Comparison of ENCODE assay signal across 8 mouse cellular contexts in the genomic region with DNA sequence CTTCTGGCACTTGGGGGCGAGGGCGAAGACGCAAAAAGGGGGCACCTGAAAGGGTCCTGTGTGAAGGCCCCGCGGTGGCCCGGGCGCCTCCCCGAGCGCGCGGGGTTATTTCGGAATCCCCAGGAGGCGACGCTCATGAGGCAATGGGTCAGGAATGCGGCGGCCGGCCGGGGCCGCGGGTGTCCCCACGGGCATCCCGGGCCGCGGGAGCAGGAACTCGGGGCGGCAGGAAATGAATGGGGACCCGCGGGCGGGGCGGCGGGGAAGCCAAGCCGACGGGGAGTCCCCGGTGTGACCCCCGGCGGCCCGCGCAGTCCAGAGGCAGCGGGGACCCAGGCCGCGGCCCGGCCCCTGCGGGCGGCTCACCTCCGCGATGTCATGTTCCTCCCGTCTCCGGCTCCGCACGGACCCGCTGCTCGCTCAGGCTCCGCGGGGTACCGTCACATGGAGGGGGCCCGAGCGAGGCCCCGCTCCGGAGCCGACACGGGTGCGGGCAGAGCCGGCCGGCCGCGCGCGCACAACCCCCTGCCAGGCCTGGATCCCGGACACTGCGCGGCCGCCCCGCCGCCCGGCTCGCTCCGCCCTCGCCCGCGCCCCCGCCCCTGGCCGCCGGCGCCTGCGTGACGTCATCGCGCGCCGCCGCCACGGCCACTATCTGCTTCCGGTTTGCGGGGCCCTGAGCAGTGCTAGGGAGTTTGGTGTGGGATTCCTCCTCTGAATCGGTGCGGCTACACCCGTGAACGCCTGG. TPM values are rescaled to one million over a fixed set of nuclear protein-coding genes. Genes with fewer than 3 reads are reported as not detected.
DNase-seq lines count a peak whose midpoint lies in the region; ATAC-seq and TF ChIP-seq lines count a peak whose summit lies in the region.

A gene (minus strand): TSS at position 562 of the 748 bp plus-strand sequence.

- peak; percentile 93 for ATAC-seq in embryonic facial prominence, embryonic 15.5 days (ENCODE audit: insufficient number of reproducible peaks, low FRiP score, low TSS enrichment, low read depth)
- peak; percentile 96 for ATAC-seq in kidney, embryonic 14.5 days (ENCODE audit: low FRiP score, low TSS enrichment)
- peak; percentile 85 for ATAC-seq in liver, embryonic 12.5 days

- H3K27me3 ChIP-seq in embryonic facial prominence, embryonic 15.5 days, result no peaks in the 10 kb centered on the region
- no peaks in the 10 kb centered on the region for H3K27me3 ChIP-seq in kidney, embryonic 14.5 days (ENCODE audit: control insufficient read depth, insufficient read depth, low read length)
- no peaks in the 10 kb centered on the region for H3K27me3 ChIP-seq in liver, embryonic 12.5 days (replicated peaks)
- H3K27me3 ChIP-seq in splenic B cell, adult 2 months (ENCODE audit: control insufficient read depth, insufficient read depth, low read length, poor library complexity, severe bottlenecking), result no peaks in the 10 kb centered on the region

- peak; percentile 90 for DNase-seq in A20 (ENCODE audit: low read depth, low spot score)
- DNase-seq in heart, adult 9 months (ENCODE audit: low spot score in 2 of 2), result peak; percentile 81 to 82
- DNase-seq in naive thymus-derived CD4-positive, alpha-beta T cell, adult 2 months (ENCODE audit: low read depth), result peak; percentile 89
- DNase-seq in splenic B cell, adult 2 months (ENCODE audit: low read depth, low spot score), result peak; percentile 86

- peak within 1 kb of the TSS; percentile 77 for H3K27ac ChIP-seq in bone marrow, adult 2 months (ENCODE audit: control insufficient read depth, insufficient read depth, low read depth, low read length, poor library complexity)
- H3K27ac ChIP-seq in embryonic facial prominence, embryonic 15.5 days (replicated peaks), result peak within 1 kb of the TSS; percentile 87
- H3K27ac ChIP-seq in kidney, embryonic 14.5 days (ENCODE audit: low read depth, low read length), result peak within 1 kb of the TSS; percentile 79
- H3K27ac ChIP-seq in liver, embryonic 12.5 days, result peak within 1 kb of the TSS; percentile 88

- H3K4me1 ChIP-seq in bone marrow, adult 2 months (ENCODE audit: control insufficient read depth, insufficient read depth, low read length), result peaks cover 5% of the 10 kb centered on the region
- H3K4me1 ChIP-seq in embryonic facial prominence, embryonic 15.5 days, result peaks cover 38% of the 10 kb centered on the region
- peaks cover 7% of the 10 kb centered on the region; the same call in 1 of the 2 replicates for H3K4me1 ChIP-seq in kidney, embryonic 14.5 days (ENCODE audit: control insufficient read depth, insufficient read depth, low read length)
- H3K4me1 ChIP-seq in liver, embryonic 12.5 days, result peaks cover 90% of the 10 kb centered on the region

- TF ChIP-seq POLR2A in bone marrow, adult 2 months (IDR thresholded peaks at IDR 0.05; ENCODE audit: borderline replicate concordance, control insufficient read depth, low read depth, low read length), result 0 out of 2 replicates have a peak, but pooled peaks have one; percentile 53

- no peaks in the 10 kb centered on the region for H3K9me3 ChIP-seq in embryonic facial prominence, embryonic 15.5 days (replicated peaks)
- no peaks in the 10 kb centered on the region for H3K9me3 ChIP-seq in kidney, embryonic 14.5 days (ENCODE audit: control insufficient read depth, low read length)
- no peaks in the 10 kb centered on the region for H3K9me3 ChIP-seq in liver, embryonic 12.5 days (replicated peaks)

- under 1% methylated on average over 88 of the region's 98 CpGs for WGBS in bone marrow, adult 2 months
- WGBS in embryonic facial prominence, embryonic 15.5 days, result under 1% methylated on average over 88 of the region's 98 CpGs
- WGBS in kidney, embryonic 14.5 days, result under 1% methylated on average over 64 of the region's 98 CpGs
- WGBS in liver, embryonic 12.5 days (ENCODE audit: insufficient replicate concordance), result under 1% methylated on average over 63 of the region's 98 CpGs

- H3K4me3 ChIP-seq in bone marrow, adult 2 months (replicated peaks; ENCODE audit: control insufficient read depth, low read depth, low read length), result peak within 1 kb of the TSS; percentile 89
- H3K4me3 ChIP-seq in embryonic facial prominence, embryonic 15.5 days (replicated peaks), result peak within 1 kb of the TSS; percentile 93
- peak within 1 kb of the TSS; percentile 96 for H3K4me3 ChIP-seq in kidney, embryonic 14.5 days (ENCODE audit: low read length)
- peak within 1 kb of the TSS; percentile 92 for H3K4me3 ChIP-seq in liver, embryonic 12.5 days

- peak within 1 kb of the TSS; percentile 85 for H3K4me2 ChIP-seq in embryonic facial prominence, embryonic 15.5 days (replicated peaks)
- peak within 1 kb of the TSS; percentile 80 for H3K4me2 ChIP-seq in kidney, embryonic 14.5 days (replicated peaks; ENCODE audit: low read depth, low read length)
- peak within 1 kb of the TSS; percentile 85 for H3K4me2 ChIP-seq in liver, embryonic 12.5 days

- H3K9ac ChIP-seq in embryonic facial prominence, embryonic 15.5 days, result peak within 1 kb of the TSS; percentile 92
- peak within 1 kb of the TSS; percentile 95 for H3K9ac ChIP-seq in kidney, embryonic 14.5 days (ENCODE audit: low read depth, low read length)
- peak within 1 kb of the TSS; percentile 92 for H3K9ac ChIP-seq in liver, embryonic 12.5 days

- H3K36me3 ChIP-seq in embryonic facial prominence, embryonic 15.5 days, result no peaks in the 10 kb centered on the region
- no peaks in the 10 kb centered on the region for H3K36me3 ChIP-seq in kidney, embryonic 14.5 days (ENCODE audit: control insufficient read depth, insufficient read depth, low read length)
- H3K36me3 ChIP-seq in liver, embryonic 12.5 days, result 0 out of 2 replicates have a peak, but pooled peaks cover 8% of the 10 kb centered on the region
- H3K36me3 ChIP-seq in splenic B cell, adult 2 months (ENCODE audit: control insufficient read depth, insufficient read depth, low read length, poor library complexity, severe bottlenecking), result no peaks in the 10 kb centered on the region

- TF ChIP-seq CTCF in bone marrow, adult 2 months (IDR thresholded peaks at IDR 0.05; ENCODE audit: control insufficient read depth, insufficient read depth, low read length), result no peak

RNA-seq across cellular contexts. Expression of the gene that starts here (rescaled TPM):
- polyA plus RNA-seq in bone marrow, adult 2 months (2011; ENCODE audit: insufficient read depth, insufficient read length, low replicate concordance, missing spikeins), result 24.4 and 33.3 TPM in 2 replicates
- 21.1 and 24.3 TPM in 2 replicates for polyA plus RNA-seq in embryonic facial prominence, embryonic 15.5 days (2015; fragmentation: Nextera tagmentation; extraction: Ambion mirVana)
- 21.2 and 26.5 TPM in 2 replicates for polyA plus RNA-seq in kidney, embryonic 14.5 days (2014; fragmentation: Nextera tagmentation; extraction: Ambion mirVana)
- 15.2 and 15.8 TPM in 2 replicates for polyA plus RNA-seq in liver, embryonic 12.5 days (2016; fragmentation: Nextera tagmentation; extraction: Ambion mirVana)

Comparison
In these comparisons a context has a peak if more than half of its experiments do, and no peak if none do; other contexts are left out.
1. Peak in every context shown above with its lines: DNase-seq, ATAC-seq, H3K4me3 ChIP-seq and H3K27ac ChIP-seq.